Mouse (Mus musculus) stomach, embryonic 15.5 days (tissue): ENCODE data around the gene Pik3cd. TPM values are rescaled to one million over a fixed set of nuclear protein-coding genes. Genes with fewer than 3 reads are reported as not detected.

ENCODE experiments used
- ATAC-seq: fragments of 200-750 bp; cut with Nextera tagmentation; 2 replicates; pipeline ENCODE4 v1.8.0; 2017; ENCODE audit warnings: low read depth, moderate number of reproducible peaks, moderate TSS enrichment; ENCODE audit not compliant: insufficient read depth, low FRiP score
- H3K27ac ChIP-seq: fragments of 300-500 bp; sonication (generic); 2 replicates; pipeline ENCODE4 v1.5.1; 2015; ENCODE audit warnings: mild to moderate bottlenecking, inconsistent platforms
- H3K27me3 ChIP-seq: fragments of 300-500 bp; sonication (generic); replicated peaks from 2 replicates; pipeline ENCODE4 v1.6.1; 2015; ENCODE audit warnings: inconsistent platforms
- H3K36me3 ChIP-seq: fragments of 300-500 bp; sonication (generic); 2 replicates; pipeline ENCODE4 v1.6.1; 2015; ENCODE audit warnings: inconsistent platforms
- H3K4me1 ChIP-seq: fragments of 300-500 bp; sonication (generic); 2 replicates; pipeline ENCODE4 v1.6.1; 2015; ENCODE audit warnings: inconsistent platforms
- H3K4me2 ChIP-seq: fragments of 300-500 bp; sonication (generic); 2 replicates; pipeline ENCODE4 v1.6.1; 2015; ENCODE audit warnings: mild to moderate bottlenecking, inconsistent platforms
- H3K4me3 ChIP-seq: fragments of 300-500 bp; sonication (generic); replicated peaks from 2 replicates; pipeline ENCODE4 v1.5.1; 2015; ENCODE audit warnings: inconsistent platforms
- H3K9ac ChIP-seq: fragments of 300-500 bp; sonication (generic); 2 replicates; pipeline ENCODE4 v1.6.1; 2015; ENCODE audit warnings: inconsistent platforms
- H3K9me3 ChIP-seq: fragments of 300-500 bp; sonication (generic); 2 replicates; pipeline ENCODE4 v1.6.1; 2016; ENCODE audit warnings: inconsistent platforms
- WGBS: fragments of 180-500 bp; shearing (Covaris S2); methylation state at CpG from one replicate; pipeline ENCODE4 v1.1.7; 2015; 5-methylcytosine and 5-hydroxymethylcytosine counted together
- polyA plus RNA-seq: library from polyadenylated mRNA; unstranded; fragments of >200 nt; fragmentation: Nextera tagmentation; extraction: Ambion mirVana; gene quantifications from 2 replicates; pipeline ENCODE4 v1.2.1, GENCODE M21; 2015

Gene Pik3cd
- polyA plus RNA-seq, 1 experiment from 2014 or later: 5.1 TPM

GRCm38 (mm10) chr4:149657858-149658416 is 44.4 kb downstream of the Pik3cd start:
- 65% methylated on average over 11 of the region's 11 CpGs for WGBS
- no peak overlapping the region for H3K9ac ChIP-seq

GRCm38 (mm10) chr4:149654232-149654631 is 48.1 kb downstream of the Pik3cd start:
- Histone ChIP-seq H3K27me3 (no peaks in the 10 kb centered on the region), H3K4me3 (no peak overlapping the region), H3K9ac (no peak overlapping the region), H3K4me1 (no peaks in the 10 kb centered on the region), H3K4me2 (no peak overlapping the region), H3K36me3 (peaks cover 3% of the 10 kb centered on the region; the same call in 1 of the 2 replicates), H3K9me3 (no peaks in the 10 kb centered on the region), H3K27ac (no peak overlapping the region)
- 86% methylated on average over 4 of the region's 4 CpGs for WGBS
- ATAC-seq: no peak

More at GRCm38 (mm10) chr4:149657858-149658416, 44.4 kb downstream of the Pik3cd start:
- Histone ChIP-seq H3K4me1 (no peaks in the 10 kb centered on the region), H3K27me3 (no peaks in the 10 kb centered on the region), H3K4me2 (no peak overlapping the region), H3K27ac (no peak overlapping the region), H3K4me3 (no peak overlapping the region), H3K9me3 (no peaks in the 10 kb centered on the region), H3K36me3 (no peaks in the 10 kb centered on the region)
- no peak for ATAC-seq

GRCm38 (mm10) chr4:149650493-149651193 is 51.7 kb downstream of the Pik3cd start:
- Histone ChIP-seq H3K4me3 (no peak overlapping the region), H3K36me3 (peaks cover 19% of the 10 kb centered on the region), H3K4me1 (no peaks in the 10 kb centered on the region), H3K27me3 (no peaks in the 10 kb centered on the region), H3K9me3 (no peaks in the 10 kb centered on the region), H3K4me2 (no peak overlapping the region), H3K9ac (no peak overlapping the region), H3K27ac (no peak overlapping the region)
- 67% methylated on average over 24 of the region's 24 CpGs for WGBS
- ATAC-seq: no peak

GRCm38 (mm10) chr4:149648031-149648805 is 54.2 kb downstream of the Pik3cd start:
- 78% methylated on average over 20 of the region's 20 CpGs for WGBS
- H3K36me3 ChIP-seq: peaks cover 35% of the 10 kb centered on the region
- no peak for ATAC-seq

GRCm38 (mm10) chr4:149645761-149646160 is 56.6 kb downstream of the Pik3cd start:
- peaks cover 46% of the 10 kb centered on the region for H3K36me3 ChIP-seq
- no peak overlapping the region for H3K4me3 ChIP-seq
- H3K27me3 ChIP-seq: no peaks in the 10 kb centered on the region
- H3K9me3 ChIP-seq: no peaks in the 10 kb centered on the region
- 0 out of 2 replicates have a peak, but pooled peaks cover under 1% of the 10 kb centered on the region for H3K4me1 ChIP-seq
- no peak overlapping the region for H3K27ac ChIP-seq
- ATAC-seq: no peak
- H3K4me2 ChIP-seq: no peak overlapping the region
- no peak overlapping the region for H3K9ac ChIP-seq
- 92% methylated on average over 9 of the region's 9 CpGs for WGBS

More at GRCm38 (mm10) chr4:149648031-149648805, 54.2 kb downstream of the Pik3cd start:
- no peak overlapping the region for H3K4me3 ChIP-seq
- no peak overlapping the region for H3K27ac ChIP-seq
- H3K4me1 ChIP-seq: no peaks in the 10 kb centered on the region
- H3K9me3 ChIP-seq: no peaks in the 10 kb centered on the region
- H3K9ac ChIP-seq: no peak overlapping the region
- H3K4me2 ChIP-seq: no peak overlapping the region
- H3K27me3 ChIP-seq: no peaks in the 10 kb centered on the region

GRCm38 (mm10) chr4:149641956-149642355 is 60.4 kb downstream of the Pik3cd start:
- Histone ChIP-seq H3K9me3 (no peaks in the 10 kb centered on the region), H3K4me2 (no peak overlapping the region), H3K27ac (no peak overlapping the region), H3K27me3 (no peaks in the 10 kb centered on the region), H3K4me3 (no peak overlapping the region), H3K4me1 (0 out of 2 replicates have a peak, but pooled peaks cover 3% of the 10 kb centered on the region), H3K9ac (no peak overlapping the region), H3K36me3 (peaks cover 41% of the 10 kb centered on the region)
- WGBS: 85% methylated on average over 5 of the region's 5 CpGs
- ATAC-seq: no peak

- Histone ChIP-seq H3K27me3 (no peaks in the 10 kb centered on the region), H3K4me1 (0 out of 2 replicates have a peak, but pooled peaks cover 3% of the 10 kb centered on the region), H3K9me3 (no peaks in the 10 kb centered on the region), H3K4me3 (no peak overlapping the region), H3K9ac (no peak overlapping the region), H3K4me2 (no peak overlapping the region), H3K36me3 (peaks cover 39% of the 10 kb centered on the region), H3K27ac (no peak overlapping the region)
- ATAC-seq: no peak
- WGBS: 45% methylated on average over 8 of the region's 8 CpGs
Observed at GRCm38 (mm10) chr4:149641400-149641799, 61.0 kb downstream of the Pik3cd start.

GRCm38 (mm10) chr4:149640831-149641230 is 61.5 kb downstream of the Pik3cd start:
- Histone ChIP-seq H3K4me1 (0 out of 2 replicates have a peak, but pooled peaks cover 3% of the 10 kb centered on the region), H3K4me3 (no peak overlapping the region), H3K4me2 (no peak overlapping the region), H3K36me3 (peaks cover 39% of the 10 kb centered on the region), H3K27me3 (no peaks in the 10 kb centered on the region), H3K9ac (no peak overlapping the region), H3K27ac (no peak overlapping the region), H3K9me3 (no peaks in the 10 kb centered on the region)
- 77% methylated on average over 9 of the region's 9 CpGs for WGBS
- no peak for ATAC-seq

GRCm38 (mm10) chr4:149637942-149638341 is 64.4 kb downstream of the Pik3cd start:
- no peaks in the 10 kb centered on the region for H3K9me3 ChIP-seq
- 84% methylated on average over 7 of the region's 7 CpGs for WGBS
- H3K27me3 ChIP-seq: no peaks in the 10 kb centered on the region
- peaks cover 37% of the 10 kb centered on the region for H3K36me3 ChIP-seq
- H3K4me3 ChIP-seq: no peak overlapping the region
- no peak overlapping the region for H3K4me2 ChIP-seq
- 0 out of 2 replicates have a peak, but pooled peaks cover 3% of the 10 kb centered on the region for H3K4me1 ChIP-seq
- H3K9ac ChIP-seq: no peak overlapping the region
- H3K27ac ChIP-seq: no peak overlapping the region
- no peak for ATAC-seq

- no peak overlapping the region for H3K9ac ChIP-seq
- H3K4me1 ChIP-seq: 0 out of 2 replicates have a peak, but pooled peaks cover 3% of the 10 kb centered on the region
- H3K4me3 ChIP-seq: no peak overlapping the region
- H3K36me3 ChIP-seq: peaks cover 39% of the 10 kb centered on the region
- H3K27me3 ChIP-seq: no peaks in the 10 kb centered on the region
- no peaks in the 10 kb centered on the region for H3K9me3 ChIP-seq
- H3K27ac ChIP-seq: no peak overlapping the region
- H3K4me2 ChIP-seq: no peak overlapping the region
- no peak for ATAC-seq
- WGBS: 91% methylated on average over 8 of the region's 8 CpGs
Observed at GRCm38 (mm10) chr4:149635915-149636415, 66.4 kb downstream of the Pik3cd start.

- Histone ChIP-seq H3K4me1 (no peaks in the 10 kb centered on the region), H3K27ac (no peak overlapping the region), H3K36me3 (peaks cover 38% of the 10 kb centered on the region), H3K4me2 (no peak overlapping the region), H3K4me3 (no peak overlapping the region), H3K9ac (no peak overlapping the region), H3K27me3 (no peaks in the 10 kb centered on the region), H3K9me3 (no peaks in the 10 kb centered on the region)
- no peak for ATAC-seq
- WGBS: 86% methylated on average over 11 of the region's 11 CpGs
Observed at GRCm38 (mm10) chr4:149634966-149635365, 67.4 kb downstream of the Pik3cd start.
